Mouse (Mus musculus) gastrocnemius, postnatal 36 days (tissue): Measurements from ENCODE around the gene Aip. TPM values are rescaled to one million over a fixed set of nuclear protein-coding genes. Genes with fewer than 3 reads are reported as not detected.
"Not testable (repeated sequence)": the region's sequence is repeated elsewhere in the genome, so short reads cannot be mapped to it uniquely, and the experiment has no call there.

Experiments
- DNase-seq, 2 experiments: peaks; one replicate each; pipeline ENCODE4 v3.0.0; 2022
- intact Hi-C: fragments of 180-260 bp; cut with DNase I; formaldehyde crosslinking; loops from one replicate; pipeline ENCODE4 v1.15.1; 2025
- total RNA-seq, 2 experiments: library from RNA; stranded (reverse); gene quantifications; 2 replicates each; pipeline ENCODE4 v1.2.3; 2021

Gene Aip
- total RNA-seq, 2 experiments from 2014 or later: 58.2 to 68.0 TPM

GRCm38 (mm10) chr19:4072706-4073424 is 52.8 kb downstream of the Aip start:
- DNase-seq: no peak
- intact Hi-C loops: no loop called here

- intact Hi-C loops: no loop called here
- no peak for DNase-seq
Measured at GRCm38 (mm10) chr19:4071406-4071805, 54.3 kb downstream of the Aip start.

- intact Hi-C loops: no loop called here
- no peak for DNase-seq
Measured at GRCm38 (mm10) chr19:4070756-4071155, 54.9 kb downstream of the Aip start.

- intact Hi-C loops: no loop called here
- no peak for DNase-seq
Measured at GRCm38 (mm10) chr19:4070311-4070710, 55.3 kb downstream of the Aip start.

- intact Hi-C loops: no loop called here
- DNase-seq: no peak
Measured at GRCm38 (mm10) chr19:4068717-4069410, 56.8 kb downstream of the Aip start.

- intact Hi-C loops: not testable (repeated sequence)
Measured at GRCm38 (mm10) chr19:4068242-4068641, 57.4 kb downstream of the Aip start.

GRCm38 (mm10) chr19:4066877-4067276 is 58.8 kb downstream of the Aip start:
- intact Hi-C loops: no loop called here

More at GRCm38 (mm10) chr19:4068242-4068641, 57.4 kb downstream of the Aip start:
- DNase-seq: not testable (repeated sequence)

GRCm38 (mm10) chr19:4066280-4066679 is 59.4 kb downstream of the Aip start:
- no peak for DNase-seq

More at GRCm38 (mm10) chr19:4066877-4067276, 58.8 kb downstream of the Aip start:
- no peak for DNase-seq

GRCm38 (mm10) chr19:4064501-4064900 is 61.2 kb downstream of the Aip start:
- intact Hi-C loops, DNase-seq: not testable (repeated sequence)

More at GRCm38 (mm10) chr19:4066280-4066679, 59.4 kb downstream of the Aip start:
- intact Hi-C loops: no loop called here

Other genes with a start within 250 kb of the Aip start
- 1 to 10 TPM; 4.8 to 5.9 TPM for gene Tcirg1, start 218.7 kb downstream of the Aip start, total RNA-seq
- gene Ndufs8, start 213.1 kb downstream of the Aip start, total RNA-seq: 100 to 1,000 TPM; 242 to 273 TPM
- gene Aldh3b1, start 196.1 kb downstream of the Aip start, total RNA-seq: 1 to 10 TPM in 1 of 2 experiments, under 1 TPM in 1; 0.92 to 1.6 TPM
- gene Unc93b1, start 190.7 kb downstream of the Aip start, total RNA-seq: 1 to 10 TPM; 5.1 to 7.7 TPM
- not detected for gene Aldh3b3, start 167.2 kb downstream of the Aip start, total RNA-seq
- gene Aldh3b2, start 153.5 kb downstream of the Aip start, total RNA-seq: under 1 TPM; 0.20 to 0.23 TPM
- 1 to 10 TPM; 2.0 to 3.2 TPM for gene Acy3, start 139.3 kb downstream of the Aip start, total RNA-seq
- gene Tbx10, start 133.1 kb downstream of the Aip start, total RNA-seq: not detected
- gene Nudt8, start 125.3 kb downstream of the Aip start, total RNA-seq: 10 to 100 TPM; 22.5 to 23.0 TPM
- under 1 TPM; 0.13 to 0.20 TPM for gene Gm49405, start 125.2 kb downstream of the Aip start, total RNA-seq
- under 1 TPM; 0.79 to 0.82 TPM for gene Doc2g, start 122.5 kb downstream of the Aip start, total RNA-seq
- gene Ndufv1, start 113.1 kb downstream of the Aip start, total RNA-seq: 100 to 1,000 TPM; 417 to 445 TPM
- gene Gstp1, start 87.9 kb downstream of the Aip start, total RNA-seq: 100 to 1,000 TPM; 344 to 368 TPM
- 100 to 1,000 TPM; 148 to 162 TPM for gene Gstp2, start 79.8 kb downstream of the Aip start, total RNA-seq
- not detected for gene Gstp3, start 66.3 kb downstream of the Aip start, total RNA-seq
- not detected for gene Cabp2, start 44.3 kb downstream of the Aip start, total RNA-seq
- gene Cdk2ap2, start 28.7 kb downstream of the Aip start, total RNA-seq: 10 to 100 TPM; 20.0 to 22.3 TPM
- gene Pitpnm1, start 25.9 kb downstream of the Aip start, total RNA-seq: 1 to 10 TPM; 3.8 to 4.0 TPM
- gene Gpr152, start 13.9 kb upstream of the Aip start, total RNA-seq: not detected
- not detected for gene Cabp4, start 18.2 kb upstream of the Aip start, total RNA-seq
- 10 to 100 TPM; 13.9 to 15.3 TPM for gene Coro1b, start 22.8 kb upstream of the Aip start, total RNA-seq
- 1 to 10 TPM in 1 of 2 experiments, under 1 TPM in 1; 0.86 to 1.8 TPM for gene Ptprcap, start 27.7 kb upstream of the Aip start, total RNA-seq
- gene Rps6kb2, start 37.5 kb upstream of the Aip start, total RNA-seq: 10 to 100 TPM; 25.2 to 26.8 TPM
- gene Carns1, start 49.6 kb upstream of the Aip start, total RNA-seq: 10 to 100 TPM; 26.0 to 26.2 TPM
- gene Tbc1d10c, start 65.4 kb upstream of the Aip start, total RNA-seq: 1 to 10 TPM; 4.7 to 5.6 TPM
- gene Ppp1ca, start 66.2 kb upstream of the Aip start, total RNA-seq: 100 to 1,000 TPM; 196 to 211 TPM
- gene Rad9a, start 75.8 kb upstream of the Aip start, total RNA-seq: 1 to 10 TPM; 2.3 to 2.9 TPM
- gene Clcf1, start 88.4 kb upstream of the Aip start, total RNA-seq: under 1 TPM; 0.52 to 0.61 TPM
- gene AC109138.7, start 88.5 kb upstream of the Aip start, total RNA-seq: not detected
- 10 to 100 TPM; 16.0 to 21.1 TPM for gene Pold4, start 106.0 kb upstream of the Aip start, total RNA-seq
- gene Ssh3, start 143.3 kb upstream of the Aip start, total RNA-seq: 1 to 10 TPM; 2.4 to 3.0 TPM
- under 1 TPM; 0.23 to 0.27 TPM for gene Ankrd13d, start 157.3 kb upstream of the Aip start, total RNA-seq
- 10 to 100 TPM; 41.5 to 52.0 TPM for gene Grk2, start 180.4 kb upstream of the Aip start, total RNA-seq